Mouse (Mus musculus): ENCODE results near the gene Gucy2e.

DNA sequence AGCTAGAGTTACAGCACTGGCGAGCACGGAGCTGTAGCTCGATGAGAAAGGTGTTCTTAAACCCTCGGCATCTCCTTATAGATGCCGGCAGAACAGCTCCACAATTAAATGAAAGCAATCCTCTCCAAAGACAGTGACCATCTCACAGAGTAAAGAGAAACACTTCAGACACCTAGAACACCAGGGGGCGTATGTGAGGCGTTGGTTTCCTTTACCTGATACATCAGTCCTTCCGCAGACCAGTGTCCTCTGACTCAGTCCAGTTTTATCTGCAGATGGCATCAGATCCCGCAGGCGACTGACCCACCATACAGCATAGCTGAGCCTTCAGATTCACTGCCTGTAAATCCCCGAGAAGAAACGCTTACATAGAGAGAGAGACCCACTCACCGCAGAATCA, 32.7 kb upstream of the Gucy2e start:
- peak; percentile 86 for TF ChIP-seq CTCF (IDR thresholded peaks at IDR 0.05)
- TF ChIP-seq POLR2A (IDR thresholded peaks at IDR 0.05; ENCODE audit: insufficient read depth, low read depth, low read length): no peak
- TF ChIP-seq EP300 (IDR thresholded peaks at IDR 0.05; ENCODE audit: insufficient read depth, low read depth, low read length): no peak
